Mouse (Mus musculus): ENCODE measurements at regions not wholly inside any gene's neighbourhood (a gene's known extent, or its start where the extent isn't known, plus 50 kb on each side); places are given as distances from the start of the nearest gene placed in this dataset.
"Not testable (repeated sequence)": the region's sequence is repeated elsewhere in the genome, so short reads cannot be mapped to it uniquely, and the experiment has no call there.

DNA sequence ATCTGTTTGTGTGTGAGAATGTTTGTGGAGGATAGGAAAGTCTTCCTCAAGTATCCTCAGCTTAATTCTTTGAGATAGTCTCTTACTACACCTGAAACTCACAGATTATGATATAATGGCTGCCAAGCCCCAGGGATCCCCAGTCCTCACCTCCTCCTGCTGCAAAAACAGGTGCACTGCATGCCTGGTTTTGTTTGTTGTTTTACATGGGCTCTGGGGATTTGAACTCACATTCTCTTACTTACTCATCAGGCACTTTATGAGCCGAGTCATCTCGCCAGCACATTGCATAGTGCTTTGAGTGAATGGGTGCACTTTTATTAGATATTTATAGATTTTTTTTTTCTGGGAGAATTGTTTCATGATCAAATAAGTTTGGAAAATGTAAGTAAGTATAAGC, 56.3 kb downstream of the Mterf1b start:
- DNase-seq (ENCODE audit: low read depth, low spot score) = no peak
- TF ChIP-seq ZC3H11A (IDR thresholded peaks at IDR 0.05; ENCODE audit: borderline replicate concordance, low read depth, low read length) (no peak), HCFC1 (IDR thresholded peaks at IDR 0.05; ENCODE audit: borderline replicate concordance, insufficient read depth, low read length) (no peak)
- H3K9me3 ChIP-seq (ENCODE audit: control insufficient read depth, insufficient read depth, low read depth, low read length) = no peaks in the 10 kb centered on the region
- H3K36me3 ChIP-seq (ENCODE audit: control insufficient read depth, insufficient read depth, low read length, poor library complexity, severe bottlenecking) = no peaks in the 10 kb centered on the region
- H3K4me1 ChIP-seq (ENCODE audit: control insufficient read depth in 2 of 2, insufficient read depth in 2 of 2, low read length in 2 of 2, poor library complexity in 1 of 2) = no peaks in the 10 kb centered on the region
- no peak overlapping the region for H3K4me3 ChIP-seq (ENCODE audit: insufficient read depth in 1 of 2, low read depth in 1 of 2, low read length in 2 of 2, poor library complexity in 1 of 2, severe bottlenecking in 1 of 2)
- no peak overlapping the region for H3K9ac ChIP-seq (ENCODE audit: insufficient read depth, low read depth, low read length, poor library complexity, severe bottlenecking)
- in situ Hi-C loops (cut with MboI; ENCODE audit: low sequenced_read_pairs in 2 of 2, unreplicated experiment in 2 of 2) = no loop called here
- H3K27ac ChIP-seq (ENCODE audit: insufficient read depth, low read depth, low read length, poor library complexity, severe bottlenecking) = no peak overlapping the region

GRCm38 (mm10) chr5:4254280-4254679, 62.1 kb downstream of the Mterf1b start:
- in situ Hi-C loops (cut with MboI; ENCODE audit: low sequenced_read_pairs in 2 of 2, unreplicated experiment in 2 of 2); H3K9me3 ChIP-seq (ENCODE audit: control insufficient read depth, insufficient read depth, low read depth, low read length): not testable (repeated sequence)

DNA sequence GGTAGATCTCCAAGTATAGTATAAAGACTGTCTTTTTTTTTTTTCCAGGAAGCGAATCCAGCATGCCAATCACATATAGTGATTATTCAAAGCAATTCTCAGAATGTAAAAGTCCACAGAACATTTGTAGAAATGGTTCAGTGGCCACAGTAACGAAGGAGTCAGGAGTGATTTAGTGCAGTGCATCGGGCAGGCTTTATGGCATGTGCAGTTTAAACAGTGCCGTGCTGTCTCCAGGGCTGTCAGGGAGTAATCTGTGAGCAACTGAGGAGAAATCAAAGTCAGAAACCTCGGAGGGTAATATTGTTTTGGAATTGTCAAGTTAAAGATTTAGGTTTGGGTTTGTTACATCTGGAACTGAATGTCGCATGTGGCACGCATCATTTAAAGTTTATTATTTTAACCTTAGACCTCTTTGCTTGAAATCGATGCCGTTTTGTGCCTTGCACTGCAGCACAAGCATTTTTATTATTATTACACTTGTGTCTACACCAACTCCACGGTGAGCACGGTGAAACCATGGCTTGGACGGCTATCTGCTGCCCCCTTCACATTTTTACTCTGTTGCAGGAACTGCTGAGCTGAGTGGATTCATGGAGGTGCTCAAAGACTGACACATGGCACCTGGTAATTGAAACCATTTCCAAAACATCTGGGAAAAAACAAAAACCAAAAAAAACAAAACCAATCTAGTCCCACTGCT, 65.0 kb downstream of the Mterf1b start:
- Histone ChIP-seq H3K9ac (ENCODE audit: insufficient read depth, low read depth, low read length, poor library complexity, severe bottlenecking) (no peak overlapping the region), H3K4me3 (ENCODE audit: insufficient read depth in 1 of 2, low read depth in 1 of 2, low read length in 2 of 2, poor library complexity in 1 of 2, severe bottlenecking in 1 of 2) (no peak overlapping the region), H3K27ac (ENCODE audit: insufficient read depth, low read depth, low read length, poor library complexity, severe bottlenecking) (no peak overlapping the region), H3K4me1 (ENCODE audit: control insufficient read depth in 2 of 2, insufficient read depth in 2 of 2, low read length in 2 of 2, poor library complexity in 1 of 2) (no peaks in the 10 kb centered on the region), H3K9me3 (ENCODE audit: control insufficient read depth, insufficient read depth, low read depth, low read length) (no peaks in the 10 kb centered on the region), H3K36me3 (ENCODE audit: control insufficient read depth, insufficient read depth, low read length, poor library complexity, severe bottlenecking) (no peaks in the 10 kb centered on the region)
- DNase-seq (ENCODE audit: low read depth, low spot score) = no peak
- in situ Hi-C loops (cut with MboI; ENCODE audit: low sequenced_read_pairs in 2 of 2, unreplicated experiment in 2 of 2) = no loop called here
- no peak for TF ChIP-seq ZNF384 (IDR thresholded peaks at IDR 0.05; ENCODE audit: low read depth, low read length)
- TF ChIP-seq HCFC1 (IDR thresholded peaks at IDR 0.05; ENCODE audit: borderline replicate concordance, insufficient read depth, low read length) = no peak

More at GRCm38 (mm10) chr5:4254280-4254679, 62.1 kb downstream of the Mterf1b start:
- DNase-seq (ENCODE audit: low read depth, low spot score); H3K4me3 ChIP-seq (ENCODE audit: insufficient read depth in 1 of 2, low read depth in 1 of 2, low read length in 2 of 2, poor library complexity in 1 of 2, severe bottlenecking in 1 of 2); H3K4me1 ChIP-seq (ENCODE audit: control insufficient read depth in 2 of 2, insufficient read depth in 2 of 2, low read length in 2 of 2, poor library complexity in 1 of 2); H3K9ac ChIP-seq (ENCODE audit: insufficient read depth, low read depth, low read length, poor library complexity, severe bottlenecking); H3K36me3 ChIP-seq (ENCODE audit: control insufficient read depth, insufficient read depth, low read length, poor library complexity, severe bottlenecking); H3K27ac ChIP-seq (ENCODE audit: insufficient read depth, low read depth, low read length, poor library complexity, severe bottlenecking): not testable (repeated sequence)

GRCm38 (mm10) chr5:4259260-4259659, 67.1 kb downstream of the Mterf1b start:
- H3K36me3 ChIP-seq (ENCODE audit: control insufficient read depth, insufficient read depth, low read length, poor library complexity, severe bottlenecking) = no peaks in the 10 kb centered on the region
- H3K27ac ChIP-seq (ENCODE audit: insufficient read depth, low read depth, low read length, poor library complexity, severe bottlenecking) = no peak overlapping the region
- no peak overlapping the region for H3K4me3 ChIP-seq (ENCODE audit: insufficient read depth in 1 of 2, low read depth in 1 of 2, low read length in 2 of 2, poor library complexity in 1 of 2, severe bottlenecking in 1 of 2)
- no peaks in the 10 kb centered on the region for H3K4me1 ChIP-seq (ENCODE audit: control insufficient read depth in 2 of 2, insufficient read depth in 2 of 2, low read length in 2 of 2, poor library complexity in 1 of 2)
- no peak for DNase-seq (ENCODE audit: low read depth, low spot score)
- in situ Hi-C loops (cut with MboI; ENCODE audit: low sequenced_read_pairs in 2 of 2, unreplicated experiment in 2 of 2) = no loop called here
- no peak overlapping the region for H3K9ac ChIP-seq (ENCODE audit: insufficient read depth, low read depth, low read length, poor library complexity, severe bottlenecking)
- H3K9me3 ChIP-seq (ENCODE audit: control insufficient read depth, insufficient read depth, low read depth, low read length) = no peaks in the 10 kb centered on the region
- no peak for TF ChIP-seq ZC3H11A (IDR thresholded peaks at IDR 0.05; ENCODE audit: borderline replicate concordance, low read depth, low read length)
- TF ChIP-seq ZNF384 (IDR thresholded peaks at IDR 0.05; ENCODE audit: low read depth, low read length) = no peak
- no peak for TF ChIP-seq MAFK (IDR thresholded peaks at IDR 0.05; ENCODE audit: insufficient read depth, low read depth, low read length)
- TF ChIP-seq CHD2 (IDR thresholded peaks at IDR 0.05; ENCODE audit: low read depth, low read length) = no peak
- no peak for TF ChIP-seq HCFC1 (IDR thresholded peaks at IDR 0.05; ENCODE audit: borderline replicate concordance, insufficient read depth, low read length)

DNA sequence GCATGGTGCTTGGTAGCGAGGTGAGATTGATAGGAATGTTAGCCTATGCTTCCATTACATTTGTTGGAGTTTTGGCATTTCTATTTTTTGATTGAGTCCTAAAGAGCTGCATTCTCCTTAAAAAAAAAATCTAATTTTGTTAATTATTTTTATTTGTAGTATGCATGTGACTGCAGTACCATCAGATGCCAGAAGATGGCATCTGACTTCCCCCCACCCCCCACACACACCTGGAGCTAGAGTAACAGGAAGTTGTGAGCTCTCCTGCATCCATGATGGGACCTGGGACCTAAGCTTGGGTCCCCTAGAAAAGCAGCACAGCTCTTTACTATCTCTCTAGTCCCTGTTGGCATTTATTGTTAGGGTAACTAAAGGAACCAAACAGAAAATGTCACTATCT, 70.5 kb downstream of the Mterf1b start:
- DNase-seq (ENCODE audit: low read depth, low spot score) = no peak
- TF ChIP-seq ZC3H11A (IDR thresholded peaks at IDR 0.05; ENCODE audit: borderline replicate concordance, low read depth, low read length) (peak; percentile 62; the same call in 1 of the 2 replicates), MAFK (IDR thresholded peaks at IDR 0.05; ENCODE audit: insufficient read depth, low read depth, low read length) (no peak), HCFC1 (IDR thresholded peaks at IDR 0.05; ENCODE audit: borderline replicate concordance, insufficient read depth, low read length) (no peak), ZNF384 (IDR thresholded peaks at IDR 0.05; ENCODE audit: low read depth, low read length) (no peak), CHD2 (IDR thresholded peaks at IDR 0.05; ENCODE audit: low read depth, low read length) (no peak)
- H3K36me3 ChIP-seq (ENCODE audit: control insufficient read depth, insufficient read depth, low read length, poor library complexity, severe bottlenecking) = no peaks in the 10 kb centered on the region
- in situ Hi-C loops (cut with MboI; ENCODE audit: low sequenced_read_pairs in 2 of 2, unreplicated experiment in 2 of 2) = no loop called here
- H3K27ac ChIP-seq (ENCODE audit: insufficient read depth, low read depth, low read length, poor library complexity, severe bottlenecking) = no peak overlapping the region
- H3K4me3 ChIP-seq (ENCODE audit: insufficient read depth in 1 of 2, low read depth in 1 of 2, low read length in 2 of 2, poor library complexity in 1 of 2, severe bottlenecking in 1 of 2) = no peak overlapping the region
- no peak overlapping the region for H3K9ac ChIP-seq (ENCODE audit: insufficient read depth, low read depth, low read length, poor library complexity, severe bottlenecking)
- no peaks in the 10 kb centered on the region for H3K4me1 ChIP-seq (ENCODE audit: control insufficient read depth in 2 of 2, insufficient read depth in 2 of 2, low read length in 2 of 2, poor library complexity in 1 of 2)
- no peaks in the 10 kb centered on the region for H3K9me3 ChIP-seq (ENCODE audit: control insufficient read depth, insufficient read depth, low read depth, low read length)
